Mouse (Mus musculus): ENCODE data around the gene 3110009E18Rik. TPM values are rescaled to one million over a fixed set of nuclear protein-coding genes. Genes with fewer than 3 reads are reported as not detected.

The 3110009E18Rik gene
- 9.3 TPM for polyA plus RNA-seq (2017; shearing (Covaris generic))

GRCm38 (mm10) chr1:120120969-120121811 is at the start of gene 3110009E18Rik, which contains the start of gene Dbi:
TSS of gene 3110009E18Rik (plus strand) at chr1:120121187.
TSS of gene Dbi (minus strand) at chr1:120121078.

GRCm38 (mm10) chr1:120073519-120074306 is 47.3 kb upstream of the 3110009E18Rik start, which contains the start of gene Tmem37:
TSS of gene Tmem37 (minus strand) at chr1:120074074.

Other genes starting within 250 kb of the 3110009E18Rik start
- 2.9 TPM for gene Tmem177, start 208.0 kb upstream of the 3110009E18Rik start, polyA plus RNA-seq (2017; shearing (Covaris generic))
- not detected for gene Cfap221, start 124.0 kb upstream of the 3110009E18Rik start, polyA plus RNA-seq (2017; shearing (Covaris generic))
- not detected for gene Sctr, start 114.3 kb upstream of the 3110009E18Rik start, polyA plus RNA-seq (2017; shearing (Covaris generic))
- 3.7 TPM for gene Tmem37, start 47.1 kb upstream of the 3110009E18Rik start, polyA plus RNA-seq (2017; shearing (Covaris generic))
- gene Dbi, start 109 bp upstream of the 3110009E18Rik start, polyA plus RNA-seq (2017; shearing (Covaris generic)): 72.5 TPM
- gene Steap3, start 151.5 kb downstream of the 3110009E18Rik start, polyA plus RNA-seq (2017; shearing (Covaris generic)): not detected
- gene C1ql2, start 219.4 kb downstream of the 3110009E18Rik start, polyA plus RNA-seq (2017; shearing (Covaris generic)): not detected

Measured in effector memory CD4-positive, alpha-beta T cell, adult 5 months (primary cell).